ENCODE assay signal across 8 mouse cellular contexts in genomic region chr13:17837610-17838483, GRCm38 (mm10). TPM values are rescaled to one million over a fixed set of nuclear protein-coding genes. Genes with fewer than 3 reads are reported as not detected.
DNase-seq lines count a peak whose midpoint lies in the region; ATAC-seq lines count a peak whose summit lies in the region.

No protein-coding gene starts in this region.

- ATAC-seq in erythroid progenitor cell, adult 5-6 weeks (replicated peaks; ENCODE audit: low FRiP score, poor library complexity, severe bottlenecking), result peak; percentile 68; the same call in 1 of the 2 replicates
- peak; percentile 74; the same call in 1 of the 2 replicates for ATAC-seq in intestine, embryonic 14.5 days (replicated peaks; ENCODE audit: low FRiP score, low TSS enrichment, low read depth)
- ATAC-seq in limb, embryonic 13.5 days (ENCODE audit: low FRiP score, low read depth), result peak; percentile 15; the same call in 1 of the 2 replicates
- ATAC-seq in neural tube, embryonic 11.5 days (ENCODE audit: insufficient read depth, low FRiP score, low TSS enrichment), result peak; percentile 24; the same call in 1 of the 2 replicates

- H3K36me3 ChIP-seq in intestine, embryonic 14.5 days (ENCODE audit: control insufficient read depth, insufficient read depth, low read length), result no peaks in the 10 kb centered on the region
- no peaks in the 10 kb centered on the region for H3K36me3 ChIP-seq in limb, embryonic 13.5 days
- no peaks in the 10 kb centered on the region for H3K36me3 ChIP-seq in neural tube, embryonic 11.5 days (ENCODE audit: control insufficient read depth, insufficient read depth, low read length)

- H3K9ac ChIP-seq in intestine, embryonic 14.5 days (ENCODE audit: low read length), result no peak overlapping the region
- no peak overlapping the region for H3K9ac ChIP-seq in limb, embryonic 13.5 days
- H3K9ac ChIP-seq in neural tube, embryonic 11.5 days (ENCODE audit: low read length), result no peak overlapping the region

- WGBS in intestine, embryonic 14.5 days, result 40% methylated on average over 16 of the region's 16 CpGs
- WGBS in limb, embryonic 13.5 days, result 47% methylated on average over 16 of the region's 16 CpGs
- WGBS in neural tube, embryonic 11.5 days, result 49% methylated on average over 16 of the region's 16 CpGs

- no peak overlapping the region; the same call in 1 of the 2 replicates for H3K27ac ChIP-seq in intestine, embryonic 14.5 days (ENCODE audit: low read depth)
- H3K27ac ChIP-seq in limb, embryonic 13.5 days, result no peak overlapping the region
- no peak overlapping the region for H3K27ac ChIP-seq in neural tube, embryonic 11.5 days (ENCODE audit: low read depth, low read length)

- 0 out of 2 replicates have a peak overlapping the region, but pooled peaks have one; percentile 18 for H3K4me2 ChIP-seq in intestine, embryonic 14.5 days (ENCODE audit: low read length)
- H3K4me2 ChIP-seq in limb, embryonic 13.5 days (replicated peaks), result no peak overlapping the region
- H3K4me2 ChIP-seq in neural tube, embryonic 11.5 days (ENCODE audit: low read depth), result no peak overlapping the region

- H3K9me3 ChIP-seq in intestine, embryonic 14.5 days (ENCODE audit: control insufficient read depth, low read length), result no peaks in the 10 kb centered on the region
- H3K9me3 ChIP-seq in limb, embryonic 13.5 days, result no peaks in the 10 kb centered on the region
- no peaks in the 10 kb centered on the region for H3K9me3 ChIP-seq in neural tube, embryonic 11.5 days (ENCODE audit: control insufficient read depth, low read length)

- peak; percentile 29 for DNase-seq in thymus, postnatal 0 days (ENCODE audit: low spot score)
- no peak for DNase-seq in thymus, adult 18-20 months
- DNase-seq in adrenal gland, postnatal 10 days, result peak; percentile 59
- peak; percentile 75 for DNase-seq in intestine, embryonic 14.5 days (ENCODE audit: low spot score)
- DNase-seq in neural tube, embryonic 11.5 days (ENCODE audit: low spot score), result peak; percentile 52
- no peak for DNase-seq in thymus, postnatal 25 days

- H3K4me3 ChIP-seq in intestine, embryonic 14.5 days (ENCODE audit: low read depth, low read length), result no peak overlapping the region
- H3K4me3 ChIP-seq in limb, embryonic 13.5 days, result no peak overlapping the region
- no peak overlapping the region for H3K4me3 ChIP-seq in neural tube, embryonic 11.5 days (ENCODE audit: low read depth, low read length)

- no peaks in the 10 kb centered on the region for H3K27me3 ChIP-seq in intestine, embryonic 14.5 days (replicated peaks; ENCODE audit: control insufficient read depth, insufficient read depth, low read length)
- H3K27me3 ChIP-seq in limb, embryonic 13.5 days, result no peaks in the 10 kb centered on the region
- no peaks in the 10 kb centered on the region for H3K27me3 ChIP-seq in neural tube, embryonic 11.5 days (ENCODE audit: control insufficient read depth, insufficient read depth, low read length)

- H3K4me1 ChIP-seq in intestine, embryonic 14.5 days (replicated peaks; ENCODE audit: control insufficient read depth, insufficient read depth, low read length), result no peaks in the 10 kb centered on the region
- H3K4me1 ChIP-seq in limb, embryonic 13.5 days, result no peaks in the 10 kb centered on the region
- H3K4me1 ChIP-seq in neural tube, embryonic 11.5 days (ENCODE audit: control insufficient read depth, insufficient read depth, low read length), result no peaks in the 10 kb centered on the region

RNA-seq across cellular contexts. Expression of gene Cdk13, which starts 33.0 kb away (rescaled TPM):
- polyA plus RNA-seq in thymus, postnatal 0 days (2015; fragmentation: Nextera tagmentation; extraction: Ambion mirVana), result 18.5 and 26.6 TPM in 2 replicates
- total RNA-seq in adrenal gland, postnatal 10 days (2021), result 10 to 100 TPM; 49.0 to 50.1 TPM
- total RNA-seq in erythroid progenitor cell, adult 5-6 weeks (2015; ENCODE audit: low replicate concordance), result 63.8 and 65.4 TPM in 2 replicates
- total RNA-seq in erythroid progenitor cell, adult 5-6 weeks (2017; ENCODE audit: low replicate concordance), result 67.6 and 102 TPM in 2 replicates
- 19.6 and 20.9 TPM in 2 replicates for polyA plus RNA-seq in intestine, embryonic 14.5 days (2014; fragmentation: Nextera tagmentation; extraction: Ambion mirVana)
- polyA plus RNA-seq in limb, embryonic 13.5 days (2015; fragmentation: Nextera tagmentation; extraction: Ambion mirVana), result 18.1 and 19.7 TPM in 2 replicates
- polyA plus RNA-seq in neural tube, embryonic 11.5 days (2014; fragmentation: Nextera tagmentation; extraction: Ambion mirVana), result 18.8 and 20.9 TPM in 2 replicates

Comparison
In these comparisons a context has a peak if more than half of its experiments do, and no peak if none do; other contexts are left out.
1. DNase-seq: peak in thymus, postnatal 0 days (single experiment), adrenal gland, postnatal 10 days (single experiment), intestine, embryonic 14.5 days (single experiment) and neural tube, embryonic 11.5 days (single experiment); none in thymus, adult 18-20 months (0 of 2) and thymus, postnatal 25 days (single experiment).
2. ATAC-seq: peak in every context shown above with its lines; median percentile 74 in intestine, embryonic 14.5 days; 68 in erythroid progenitor cell, adult 5-6 weeks; 24 in neural tube, embryonic 11.5 days; 15 in limb, embryonic 13.5 days.